Mouse (Mus musculus): ENCODE results near the gene Kat2a. TPM values are rescaled to one million over a fixed set of nuclear protein-coding genes. Genes with fewer than 3 reads are reported as not detected.
A peak's percentile ranks its signal among the peaks of the same experiment; 100 is the strongest.

The Kat2a gene
- polyA plus RNA-seq, 1 experiment from 2014 or later: 50.7 TPM

DNA sequence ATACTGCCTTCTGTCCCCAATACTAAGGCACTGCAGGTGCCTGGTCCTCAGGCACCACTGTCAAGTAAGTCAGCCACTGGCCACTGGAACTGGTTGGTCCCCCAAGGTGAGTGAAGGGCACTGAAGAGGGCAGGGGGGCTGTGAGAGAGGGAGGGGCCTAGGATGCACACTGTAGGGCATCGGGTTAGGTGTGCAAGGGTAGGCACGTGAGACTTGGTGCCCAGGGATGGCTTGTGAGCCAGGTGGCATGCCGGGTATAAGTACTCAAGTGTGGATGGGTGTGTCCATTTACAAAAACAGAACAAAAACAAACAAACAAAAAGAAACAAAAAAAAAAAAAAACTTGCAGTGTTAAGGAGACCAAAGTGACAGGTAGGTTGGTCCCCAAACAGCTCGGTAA lies 23.8 kb downstream of the Kat2a start:
- no peak overlapping the region for H3K9ac ChIP-seq (replicated peaks; ENCODE audit: low read depth, low read length)
- H3K36me3 ChIP-seq (ENCODE audit: control insufficient read depth, insufficient read depth, low read length): no peaks in the 10 kb centered on the region
- ATAC-seq (ENCODE audit: insufficient number of reproducible peaks, insufficient read depth, low FRiP score, low read depth): no peak
- H3K27me3 ChIP-seq (ENCODE audit: control insufficient read depth, insufficient read depth, low read length): no peaks in the 10 kb centered on the region
- H3K9me3 ChIP-seq (ENCODE audit: control insufficient read depth, low read depth, low read length): no peaks in the 10 kb centered on the region
- H3K4me2 ChIP-seq (replicated peaks; ENCODE audit: low read depth, low read length): no peak overlapping the region
- no peak overlapping the region for H3K27ac ChIP-seq (ENCODE audit: low read length)
- WGBS: 70% methylated on average over 4 of the region's 4 CpGs
- H3K4me3 ChIP-seq (ENCODE audit: low read depth, low read length): no peak overlapping the region
- H3K4me1 ChIP-seq (ENCODE audit: control insufficient read depth, insufficient read depth, low read length): no peaks in the 10 kb centered on the region

DNA sequence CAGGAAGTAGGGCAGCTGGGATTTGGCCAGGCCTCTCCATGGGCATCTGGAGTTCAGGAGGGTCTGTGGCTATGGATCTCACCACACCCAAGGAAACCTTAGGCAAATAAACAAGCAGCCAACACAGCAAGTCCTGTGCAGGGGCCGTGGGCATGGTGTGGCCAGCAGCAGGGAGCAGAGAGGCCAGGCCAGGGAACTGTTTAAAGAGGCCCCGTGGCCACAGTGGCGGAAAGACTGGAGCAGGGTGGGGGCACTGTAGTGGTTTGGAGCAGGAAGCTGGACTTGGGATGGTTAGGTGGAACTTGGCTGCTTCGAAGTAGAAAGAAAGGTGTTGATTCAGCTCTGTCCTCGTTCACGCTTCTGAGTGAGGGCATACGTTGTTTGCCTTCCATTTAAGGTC lies 25.0 kb downstream of the Kat2a start:
- no peak for ATAC-seq (ENCODE audit: insufficient number of reproducible peaks, insufficient read depth, low FRiP score, low read depth)
- 68% methylated on average over 7 of the region's 7 CpGs for WGBS
- H3K27ac ChIP-seq (ENCODE audit: low read length): no peak overlapping the region
- H3K4me1 ChIP-seq (ENCODE audit: control insufficient read depth, insufficient read depth, low read length): no peaks in the 10 kb centered on the region
- H3K36me3 ChIP-seq (ENCODE audit: control insufficient read depth, insufficient read depth, low read length): no peaks in the 10 kb centered on the region
- H3K4me3 ChIP-seq (ENCODE audit: low read depth, low read length): no peak overlapping the region
- no peaks in the 10 kb centered on the region for H3K9me3 ChIP-seq (ENCODE audit: control insufficient read depth, low read depth, low read length)
- H3K9ac ChIP-seq (replicated peaks; ENCODE audit: low read depth, low read length): no peak overlapping the region
- no peak overlapping the region for H3K4me2 ChIP-seq (replicated peaks; ENCODE audit: low read depth, low read length)
- no peaks in the 10 kb centered on the region for H3K27me3 ChIP-seq (ENCODE audit: control insufficient read depth, insufficient read depth, low read length)

DNA sequence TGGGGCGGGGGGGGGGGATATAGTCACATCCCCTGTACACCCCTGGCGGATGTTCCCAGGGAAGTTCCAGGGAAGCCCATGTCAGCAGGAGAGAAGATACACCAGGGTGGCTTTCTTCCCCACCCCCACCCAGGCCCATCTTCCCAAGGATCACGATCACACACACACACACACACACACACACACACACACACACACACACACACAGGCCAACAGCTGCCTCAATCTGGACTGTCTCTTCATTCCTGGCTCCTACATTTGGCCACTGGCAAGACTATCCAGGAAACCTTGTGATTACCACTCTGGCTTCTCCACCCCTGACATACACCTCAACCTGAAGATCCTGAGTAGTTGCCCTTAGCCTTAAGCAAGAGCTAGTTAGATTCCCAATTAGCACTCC lies 26.9 kb downstream of the Kat2a start:
- no peak overlapping the region for H3K4me2 ChIP-seq (replicated peaks; ENCODE audit: low read depth, low read length)
- no peaks in the 10 kb centered on the region for H3K27me3 ChIP-seq (ENCODE audit: control insufficient read depth, insufficient read depth, low read length)
- ATAC-seq (ENCODE audit: insufficient number of reproducible peaks, insufficient read depth, low FRiP score, low read depth): no peak
- H3K4me3 ChIP-seq (ENCODE audit: low read depth, low read length): no peak overlapping the region
- H3K27ac ChIP-seq (ENCODE audit: low read length): no peak overlapping the region
- no peaks in the 10 kb centered on the region for H3K36me3 ChIP-seq (ENCODE audit: control insufficient read depth, insufficient read depth, low read length)
- H3K9me3 ChIP-seq (ENCODE audit: control insufficient read depth, low read depth, low read length): no peaks in the 10 kb centered on the region
- no peak overlapping the region for H3K9ac ChIP-seq (replicated peaks; ENCODE audit: low read depth, low read length)
- WGBS: 85% methylated on average over 3 of the region's 3 CpGs
- H3K4me1 ChIP-seq (ENCODE audit: control insufficient read depth, insufficient read depth, low read length): no peaks in the 10 kb centered on the region

DNA sequence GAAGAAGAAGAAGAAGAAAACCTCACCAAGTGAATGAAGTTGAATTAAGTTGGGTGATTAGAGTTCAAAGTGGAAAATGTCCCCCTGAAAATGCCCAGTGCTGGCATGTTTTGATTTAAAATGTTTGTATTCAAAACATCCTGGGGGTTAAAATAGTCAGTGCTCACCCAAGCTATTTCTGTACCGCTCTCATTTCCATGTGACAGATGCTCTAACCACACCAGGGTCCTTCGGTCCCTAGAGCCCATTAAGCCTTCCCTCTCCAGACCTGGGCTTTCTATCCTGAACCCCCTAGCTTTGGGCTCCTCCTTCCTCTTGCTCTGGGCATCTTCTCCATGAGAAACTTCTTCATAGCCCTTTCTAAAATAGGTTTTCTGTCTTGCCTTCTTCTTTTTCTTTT lies 28.2 kb downstream of the Kat2a start:
- Histone ChIP-seq H3K9ac (replicated peaks; ENCODE audit: low read depth, low read length) (no peak overlapping the region), H3K9me3 (ENCODE audit: control insufficient read depth, low read depth, low read length) (no peaks in the 10 kb centered on the region), H3K4me3 (ENCODE audit: low read depth, low read length) (no peak overlapping the region), H3K27ac (ENCODE audit: low read length) (no peak overlapping the region), H3K4me1 (ENCODE audit: control insufficient read depth, insufficient read depth, low read length) (no peaks in the 10 kb centered on the region), H3K36me3 (ENCODE audit: control insufficient read depth, insufficient read depth, low read length) (no peaks in the 10 kb centered on the region), H3K4me2 (replicated peaks; ENCODE audit: low read depth, low read length) (no peak overlapping the region), H3K27me3 (ENCODE audit: control insufficient read depth, insufficient read depth, low read length) (no peaks in the 10 kb centered on the region)
- no peak for ATAC-seq (ENCODE audit: insufficient number of reproducible peaks, insufficient read depth, low FRiP score, low read depth)
- 84% methylated on average over 2 of the region's 2 CpGs for WGBS

DNA sequence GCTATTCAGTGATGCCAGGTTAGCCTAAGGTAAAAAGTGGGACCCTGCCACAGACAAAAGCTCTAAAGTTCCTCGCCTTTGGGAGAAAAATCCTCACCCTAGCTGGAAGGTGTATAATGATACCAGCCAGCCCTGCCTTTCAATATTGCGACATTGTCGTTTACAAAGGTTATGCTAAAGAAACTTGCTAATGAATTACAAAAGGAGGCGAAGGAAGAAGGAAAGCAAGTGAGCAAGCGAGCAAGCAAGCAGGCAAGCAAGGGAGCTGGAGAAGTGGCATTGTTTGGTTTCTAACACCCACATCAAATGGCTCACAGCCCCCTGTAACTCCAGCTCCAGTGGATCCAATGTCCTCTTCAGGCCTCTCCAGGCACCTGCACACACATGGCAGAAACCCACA lies 29.7 kb downstream of the Kat2a start:
- Histone ChIP-seq H3K36me3 (ENCODE audit: control insufficient read depth, insufficient read depth, low read length) (no peaks in the 10 kb centered on the region), H3K4me2 (replicated peaks; ENCODE audit: low read depth, low read length) (no peak overlapping the region), H3K9me3 (ENCODE audit: control insufficient read depth, low read depth, low read length) (no peaks in the 10 kb centered on the region), H3K4me3 (ENCODE audit: low read depth, low read length) (no peak overlapping the region), H3K27ac (ENCODE audit: low read length) (no peak overlapping the region), H3K9ac (replicated peaks; ENCODE audit: low read depth, low read length) (no peak overlapping the region), H3K4me1 (ENCODE audit: control insufficient read depth, insufficient read depth, low read length) (no peaks in the 10 kb centered on the region), H3K27me3 (ENCODE audit: control insufficient read depth, insufficient read depth, low read length) (no peaks in the 10 kb centered on the region)
- 67% methylated on average over 5 of the region's 5 CpGs for WGBS
- ATAC-seq (ENCODE audit: insufficient number of reproducible peaks, insufficient read depth, low FRiP score, low read depth): no peak

DNA sequence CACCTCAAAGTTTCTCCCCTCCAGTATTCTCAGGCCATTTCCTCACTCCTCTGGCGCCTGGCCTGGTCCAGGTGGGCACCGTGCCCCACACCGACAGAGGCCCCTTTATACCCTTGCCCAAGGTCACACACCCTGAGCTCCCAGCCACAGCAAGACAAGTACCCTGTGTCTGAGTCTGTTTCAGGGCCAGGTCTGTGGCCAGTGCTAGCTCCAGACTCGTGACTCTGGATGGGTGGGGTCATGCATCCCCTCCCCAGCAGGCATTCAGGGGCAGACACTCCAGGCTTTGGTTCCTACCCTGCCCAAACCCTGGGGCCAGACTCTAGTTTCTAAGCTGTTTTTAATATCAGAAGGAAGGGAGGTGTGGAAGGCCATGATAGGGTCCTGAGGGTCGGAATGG lies 30.4 kb downstream of the Kat2a start:
- no peak overlapping the region for H3K9ac ChIP-seq (replicated peaks; ENCODE audit: low read depth, low read length)
- no peak overlapping the region for H3K27ac ChIP-seq (ENCODE audit: low read length)
- H3K4me1 ChIP-seq (ENCODE audit: control insufficient read depth, insufficient read depth, low read length): no peaks in the 10 kb centered on the region
- H3K9me3 ChIP-seq (ENCODE audit: control insufficient read depth, low read depth, low read length): no peaks in the 10 kb centered on the region
- H3K36me3 ChIP-seq (ENCODE audit: control insufficient read depth, insufficient read depth, low read length): no peaks in the 10 kb centered on the region
- H3K4me3 ChIP-seq (ENCODE audit: low read depth, low read length): no peak overlapping the region
- no peaks in the 10 kb centered on the region for H3K27me3 ChIP-seq (ENCODE audit: control insufficient read depth, insufficient read depth, low read length)
- 70% methylated on average over 5 of the region's 5 CpGs for WGBS
- no peak overlapping the region for H3K4me2 ChIP-seq (replicated peaks; ENCODE audit: low read depth, low read length)
- ATAC-seq (ENCODE audit: insufficient number of reproducible peaks, insufficient read depth, low FRiP score, low read depth): no peak

DNA sequence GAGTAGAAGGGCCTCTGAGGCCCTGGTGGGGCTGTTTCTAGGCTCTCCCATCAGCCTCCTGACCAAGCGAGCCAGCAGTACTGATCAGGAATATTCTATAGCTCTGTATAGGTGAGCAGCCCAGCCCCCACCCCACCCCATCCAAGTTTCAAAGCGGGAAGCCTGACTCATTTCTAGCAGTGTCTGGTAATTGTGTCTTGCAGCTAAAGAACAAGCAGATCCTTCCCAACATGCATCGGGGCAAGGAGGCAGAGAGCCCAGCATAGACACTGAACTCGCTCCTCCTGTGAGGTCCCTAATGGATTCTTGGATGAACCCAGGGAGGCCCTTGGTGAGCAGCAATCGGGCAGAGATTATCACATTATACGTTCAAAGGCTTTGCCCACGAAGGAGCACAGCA lies 34.5 kb downstream of the Kat2a start:
- no peak overlapping the region for H3K9ac ChIP-seq (replicated peaks; ENCODE audit: low read depth, low read length)
- no peak overlapping the region for H3K4me3 ChIP-seq (ENCODE audit: low read depth, low read length)
- WGBS: 39% methylated on average over 7 of the region's 7 CpGs
- H3K4me2 ChIP-seq (replicated peaks; ENCODE audit: low read depth, low read length): no peak overlapping the region
- no peaks in the 10 kb centered on the region for H3K9me3 ChIP-seq (ENCODE audit: control insufficient read depth, low read depth, low read length)
- no peak for ATAC-seq (ENCODE audit: insufficient number of reproducible peaks, insufficient read depth, low FRiP score, low read depth)
- H3K27ac ChIP-seq (ENCODE audit: low read length): no peak overlapping the region
- H3K27me3 ChIP-seq (ENCODE audit: control insufficient read depth, insufficient read depth, low read length): no peaks in the 10 kb centered on the region
- no peaks in the 10 kb centered on the region for H3K36me3 ChIP-seq (ENCODE audit: control insufficient read depth, insufficient read depth, low read length)
- H3K4me1 ChIP-seq (ENCODE audit: control insufficient read depth, insufficient read depth, low read length): 0 out of 2 replicates have a peak, but pooled peaks cover 3% of the 10 kb centered on the region

DNA sequence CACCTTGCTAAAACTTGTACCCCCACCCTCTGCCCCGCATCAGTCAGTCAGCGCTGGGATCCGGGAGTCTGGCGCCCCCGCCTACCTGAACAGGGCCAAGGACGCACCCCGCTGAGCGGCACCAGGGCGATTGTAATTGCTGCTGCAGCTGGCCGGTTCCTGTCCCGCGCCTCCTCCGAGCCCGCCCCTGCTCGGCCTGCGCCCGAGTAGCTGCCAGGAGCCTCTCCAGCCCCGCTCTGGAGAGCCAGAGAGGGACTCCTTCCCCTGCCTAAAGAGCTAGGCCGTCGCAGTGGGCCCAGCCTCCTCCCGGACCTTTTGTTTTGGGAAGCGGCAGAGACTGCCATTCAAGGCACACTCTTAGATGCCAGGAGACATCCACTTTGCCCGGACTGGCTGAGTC lies 39.1 kb downstream of the Kat2a start:
- Histone ChIP-seq H3K4me1 (ENCODE audit: control insufficient read depth, insufficient read depth, low read length) (0 out of 2 replicates have a peak, but pooled peaks cover 3% of the 10 kb centered on the region), H3K4me2 (replicated peaks; ENCODE audit: low read depth, low read length) (peak overlapping the region; percentile 22; the same call in 1 of the 2 replicates), H3K27ac (ENCODE audit: low read length) (no peak overlapping the region), H3K36me3 (ENCODE audit: control insufficient read depth, insufficient read depth, low read length) (no peaks in the 10 kb centered on the region), H3K4me3 (ENCODE audit: low read depth, low read length) (no peak overlapping the region), H3K9ac (replicated peaks; ENCODE audit: low read depth, low read length) (peak overlapping the region; percentile 15; the same call in 1 of the 2 replicates), H3K9me3 (ENCODE audit: control insufficient read depth, low read depth, low read length) (no peaks in the 10 kb centered on the region), H3K27me3 (ENCODE audit: control insufficient read depth, insufficient read depth, low read length) (0 out of 2 replicates have a peak, but pooled peaks cover 4% of the 10 kb centered on the region)
- no peak for ATAC-seq (ENCODE audit: insufficient number of reproducible peaks, insufficient read depth, low FRiP score, low read depth)
- WGBS: 7% methylated on average over 23 of the region's 23 CpGs

DNA sequence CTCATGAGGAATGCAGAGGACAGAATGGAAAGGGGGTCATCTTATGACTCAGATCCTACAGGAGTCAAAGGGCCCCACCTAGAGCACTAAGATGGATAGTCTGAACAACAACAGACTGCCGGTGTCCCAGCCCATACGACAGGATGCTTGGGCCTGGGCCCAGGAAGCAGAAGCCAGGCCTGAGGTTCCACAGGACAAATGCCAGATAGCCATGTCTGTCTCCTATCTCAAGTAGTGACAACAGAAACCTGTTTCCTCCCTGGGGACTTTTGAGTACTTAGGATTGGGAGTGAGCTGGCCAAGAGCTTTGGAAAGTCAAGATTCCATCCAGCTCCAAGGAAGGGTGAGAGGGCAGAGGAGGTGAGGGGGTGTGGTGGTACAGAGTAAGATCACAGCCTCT lies 40.3 kb downstream of the Kat2a start:
- WGBS: 40% methylated on average over 2 of the region's 2 CpGs

More for the DNA sequence above, 40.3 kb downstream of the Kat2a start:
- ATAC-seq (ENCODE audit: insufficient number of reproducible peaks, insufficient read depth, low FRiP score, low read depth): no peak
- no peak overlapping the region for H3K27ac ChIP-seq (ENCODE audit: low read length)
- H3K9ac ChIP-seq (replicated peaks; ENCODE audit: low read depth, low read length): no peak overlapping the region
- no peaks in the 10 kb centered on the region for H3K36me3 ChIP-seq (ENCODE audit: control insufficient read depth, insufficient read depth, low read length)
- H3K27me3 ChIP-seq (ENCODE audit: control insufficient read depth, insufficient read depth, low read length): 0 out of 2 replicates have a peak, but pooled peaks cover 4% of the 10 kb centered on the region
- H3K4me2 ChIP-seq (replicated peaks; ENCODE audit: low read depth, low read length): no peak overlapping the region
- H3K4me1 ChIP-seq (ENCODE audit: control insufficient read depth, insufficient read depth, low read length): 0 out of 2 replicates have a peak, but pooled peaks cover 3% of the 10 kb centered on the region
- H3K4me3 ChIP-seq (ENCODE audit: low read depth, low read length): no peak overlapping the region
- H3K9me3 ChIP-seq (ENCODE audit: control insufficient read depth, low read depth, low read length): no peaks in the 10 kb centered on the region

Data from stomach, embryonic 14.5 days (tissue).